Mouse (Mus musculus) CH12.LX (cell line): ENCODE data around the gene Dtx3. TPM values are rescaled to one million over a fixed set of nuclear protein-coding genes. Genes with fewer than 3 reads are reported as not detected.

Experiments used
- DNase-seq: peaks from one replicate; pipeline ENCODE4 v3.0.0-alpha.2; 2013; ENCODE audit errors: extremely low read depth
- H3K27ac ChIP-seq: 2 replicates; pipeline ENCODE4 v1.5.1; 2012; ENCODE audit warnings: low read depth, mild to moderate bottlenecking, control low read depth, moderate library complexity; ENCODE audit not compliant: insufficient read depth
- H3K27me3 ChIP-seq: replicated peaks from 2 replicates; pipeline ENCODE3; 2012; ENCODE audit warnings: inconsistent platforms
- H3K36me3 ChIP-seq, 2 experiments: replicated peaks in 1 of 2; 2 replicates each; pipeline versions ENCODE3 to v1.6.1; 2012; ENCODE audit warnings: inconsistent platforms in 1 of 2, low read length in 1 of 2, mild to moderate bottlenecking in 1 of 2, mixed read lengths in 1 of 2, moderate library complexity in 1 of 2; ENCODE audit not compliant: control insufficient read depth in 1 of 2, insufficient read depth in 1 of 2
- H3K4me1 ChIP-seq, 2 experiments: 2 replicates each; pipeline ENCODE4 v1.6.1; 2012; ENCODE audit warnings: inconsistent platforms in 1 of 2, moderate library complexity in 1 of 2; ENCODE audit not compliant: insufficient read depth in 2 of 2, control insufficient read depth in 1 of 2
- H3K4me2 ChIP-seq: 2 replicates; pipeline ENCODE4 v1.6.1; 2012; ENCODE audit warnings: low read depth, mild to moderate bottlenecking, control low read depth; ENCODE audit not compliant: poor library complexity, insufficient read depth, severe bottlenecking
- H3K4me3 ChIP-seq, 3 experiments: fragments of 150-350 bp in 1 of 3; sonication (generic) in 1 of 3; replicated peaks in 1 of 3; 2 replicates each; pipeline versions ENCODE3 to v1.5.1; 2011 to 2012; ENCODE audit warnings: low read depth in 2 of 3, low read length in 2 of 3, mild to moderate bottlenecking in 2 of 3, moderate library complexity in 2 of 3, control low read depth in 1 of 3, improper control_type of control experiment in 1 of 3, inconsistent platforms in 1 of 3, mixed read lengths in 1 of 3; ENCODE audit not compliant: poor library complexity in 1 of 3
- H3K79me2 ChIP-seq: replicated peaks from 2 replicates; pipeline ENCODE4 v1.6.1; 2012; ENCODE audit warnings: mild to moderate bottlenecking, moderate library complexity; ENCODE audit not compliant: control insufficient read depth, poor library complexity, insufficient read depth, severe bottlenecking; ENCODE audit errors: extremely low read depth
- H3K9ac ChIP-seq: 2 replicates; pipeline ENCODE4 v1.6.1; 2012; ENCODE audit warnings: low read depth, mild to moderate bottlenecking, control low read depth, moderate library complexity; ENCODE audit not compliant: insufficient read depth
- H3K9me3 ChIP-seq: replicated peaks from 2 replicates; pipeline ENCODE3; 2012; ENCODE audit warnings: low read length, inconsistent platforms, mixed read lengths
- CHD2 ChIP-seq: IDR thresholded peaks from 2 replicates; pipeline ENCODE4 v1.6.1; 2011; ENCODE audit warnings: low read length, improper control_type of control experiment
- E2F4 ChIP-seq: IDR thresholded peaks from 2 replicates; pipeline ENCODE4 v1.6.1; 2011; ENCODE audit warnings: low read depth, low read length, improper control_type of control experiment; ENCODE audit not compliant: insufficient replicate concordance
- ELF1 ChIP-seq: IDR thresholded peaks from 2 replicates; pipeline ENCODE4 v1.6.1; 2014; ENCODE audit warnings: low read depth, mild to moderate bottlenecking, inconsistent platforms, low read length, improper control_type of control experiment
- HCFC1 ChIP-seq: IDR thresholded peaks from 2 replicates; pipeline ENCODE4 v1.6.1; 2012; ENCODE audit warnings: low read depth, mild to moderate bottlenecking, inconsistent platforms, low read length, improper control_type of control experiment
- JUND ChIP-seq: conservative IDR thresholded peaks from 2 replicates; pipeline ENCODE4 v1.6.1; 2011; ENCODE audit warnings: low read depth, low read length, improper control_type of control experiment
- KAT2A ChIP-seq: IDR thresholded peaks from 2 replicates; pipeline ENCODE4 v1.6.1; 2012; ENCODE audit warnings: low read length, improper control_type of control experiment, inconsistent platforms; ENCODE audit not compliant: insufficient replicate concordance
- MAFK ChIP-seq: IDR thresholded peaks from 2 replicates; pipeline ENCODE4 v1.6.1; 2011; ENCODE audit warnings: low read length, improper control_type of control experiment; ENCODE audit not compliant: insufficient replicate concordance
- MAZ ChIP-seq: IDR thresholded peaks from 2 replicates; pipeline ENCODE4 v1.6.1; 2012; ENCODE audit warnings: low read depth, mild to moderate bottlenecking, inconsistent platforms, low read length, improper control_type of control experiment, moderate library complexity
- MXI1 ChIP-seq: IDR thresholded peaks from 2 replicates; pipeline ENCODE4 v1.6.1; 2011; ENCODE audit warnings: mild to moderate bottlenecking, low read depth, low read length, improper control_type of control experiment
- NELFE ChIP-seq: IDR thresholded peaks from 2 replicates; pipeline ENCODE4 v1.6.1; 2011; ENCODE audit warnings: low read depth, low read length, improper control_type of control experiment
- PAX5 ChIP-seq: IDR thresholded peaks from 2 replicates; pipeline ENCODE4 v1.6.1; 2012; ENCODE audit warnings: low read length, inconsistent platforms, mixed read lengths
- POLR2A ChIP-seq: IDR thresholded peaks from 2 replicates; pipeline ENCODE4 v1.6.1; 2011; ENCODE audit warnings: low read depth, mild to moderate bottlenecking, improper control_type of control experiment, low read length
- SIN3A ChIP-seq: IDR thresholded peaks from 2 replicates; pipeline ENCODE4 v1.6.1; 2012; ENCODE audit warnings: low read length, improper control_type of control experiment, inconsistent platforms
- TBP ChIP-seq: conservative IDR thresholded peaks from 2 replicates; pipeline ENCODE4 v1.6.1; 2011; ENCODE audit warnings: low read depth, low read length, improper control_type of control experiment
- TCF12 ChIP-seq: IDR thresholded peaks from 2 replicates; pipeline ENCODE4 v1.6.1; 2014; ENCODE audit warnings: low read depth, mild to moderate bottlenecking, inconsistent platforms, low read length, improper control_type of control experiment
- UBTF ChIP-seq: IDR thresholded peaks from 2 replicates; pipeline ENCODE4 v1.6.1; 2012; ENCODE audit warnings: low read depth, mild to moderate bottlenecking, inconsistent platforms, low read length, improper control_type of control experiment, moderate library complexity
- USF1 ChIP-seq: IDR thresholded peaks from 2 replicates; pipeline ENCODE4 v1.6.1; 2014; ENCODE audit warnings: low read depth, mild to moderate bottlenecking, inconsistent platforms, low read length, improper control_type of control experiment
- ZMIZ1 ChIP-seq: IDR thresholded peaks from 2 replicates; pipeline ENCODE4 v1.6.1; 2012; ENCODE audit warnings: low read depth, mild to moderate bottlenecking, inconsistent platforms, low read length, improper control_type of control experiment
- ZNF384 ChIP-seq: IDR thresholded peaks from 2 replicates; pipeline ENCODE4 v1.6.1; 2012; ENCODE audit warnings: low read depth, low read length, improper control_type of control experiment, inconsistent platforms
- dilution Hi-C: fragments of 300-500 bp; cut with MboI; formaldehyde crosslinking; loops from 2 replicates; pipeline ENCODE4 v1.14.3; 2020; ENCODE audit warnings: low sequenced_read_pairs; ENCODE audit not compliant: extremely low pct_unique_long_range_greater_than_20kb, extremely low pct_ligation_motif_present
- in situ Hi-C: fragments of 300-500 bp; cut with MboI; formaldehyde crosslinking; loops from 3 replicates; pipeline ENCODE4 v1.14.3; 2019; ENCODE audit warnings: low sequenced_read_pairs, low pct_ligation_motif_present, low pct_unique_long_range_greater_than_20kb, mixed read lengths
- polyA plus RNA-seq: library from polyadenylated mRNA; unstranded; fragments of >175 nt; gene quantifications from 2 replicates; pipeline ENCODE4 v1.2.1, GENCODE M21; 2012; ENCODE audit warnings: low read depth; ENCODE audit not compliant: insufficient read length
- total RNA-seq, 2 experiments: library from RNA; depleted of rRNA; stranded (reverse); fragments of 300-350 nt in 1 of 2; fragments of >200 nt in 1 of 2; gene quantifications; 2 replicates each; pipeline ENCODE4 v1.2.3; 2012 to 2014

The Dtx3 gene
- total and polyA plus RNA-seq, 3 experiments, result 18.9 to 51.2 (median 27.6) TPM

- Histone ChIP-seq H3K79me2 (no peaks in the 10 kb centered on the region), H3K27ac (no peak overlapping the region), H3K4me3 (peak overlapping the region; percentile 60 to 76 (median 68)), H3K9ac (peak overlapping the region; percentile 79), H3K27me3 (no peaks in the 10 kb centered on the region), H3K9me3 (peaks cover 7% of the 10 kb centered on the region), H3K4me1 (peaks cover 0 to 25% of the 10 kb centered on the region in 2 experiments; a peak in 1 of 4 replicates), H3K36me3 (peaks cover 18 to 58% of the 10 kb centered on the region in 2 experiments), H3K4me2 (peak overlapping the region; percentile 79)
- DNase-seq, result peak; percentile 47
- in situ Hi-C loops, result no loop called here
- dilution Hi-C loops, result no loop called here
- no peak for TF ChIP-seq E2F4
- no peak for TF ChIP-seq UBTF
- TF ChIP-seq TCF12, result peak; percentile 49; the same call in 1 of the 2 replicates
- peak; percentile 72 for TF ChIP-seq POLR2A
- TF ChIP-seq MXI1, result peak; percentile 51; the same call in 1 of the 2 replicates
- TF ChIP-seq TBP, result no peak
- TF ChIP-seq ZMIZ1, result peak; percentile 55; the same call in 1 of the 2 replicates
- TF ChIP-seq ELF1, result 0 out of 2 replicates have a peak, but pooled peaks have one; percentile 26
- no peak for TF ChIP-seq ZNF384
- peak; percentile 77; the same call in 1 of the 2 replicates for TF ChIP-seq NELFE
- no peak for TF ChIP-seq PAX5
- no peak for TF ChIP-seq KAT2A
- peak; percentile 81; the same call in 1 of the 2 replicates for TF ChIP-seq SIN3A
- peak; percentile 61 for TF ChIP-seq CHD2
- no peak for TF ChIP-seq JUND
- no peak for TF ChIP-seq MAFK
- peak; percentile 24; the same call in 1 of the 2 replicates for TF ChIP-seq HCFC1
- TF ChIP-seq USF1, result no peak
- peak; percentile 41; the same call in 1 of the 2 replicates for TF ChIP-seq MAZ
- TF ChIP-seq, all 38 proteins: peak for 10
Measured at GRCm38 (mm10) chr10:127188465-127189115, 6.9 kb downstream of the Dtx3 start.

GRCm38 (mm10) chr10:127188079-127188453, 7.5 kb downstream of the Dtx3 start:
- DNase-seq, result no peak
- H3K4me3 ChIP-seq, result peak overlapping the region; percentile 45 to 76 (median 68)
- peak overlapping the region; percentile 79 for H3K4me2 ChIP-seq

More at GRCm38 (mm10) chr10:127188079-127188453, 7.5 kb downstream of the Dtx3 start:
- Histone ChIP-seq H3K4me1 (peaks cover 0 to 20% of the 10 kb centered on the region in 2 experiments; a peak in 1 of 4 replicates), H3K9me3 (peaks cover 7% of the 10 kb centered on the region), H3K27me3 (no peaks in the 10 kb centered on the region), H3K36me3 (peaks cover 18 to 60% of the 10 kb centered on the region in 2 experiments), H3K79me2 (no peaks in the 10 kb centered on the region), H3K9ac (peak overlapping the region; percentile 79), H3K27ac (no peak overlapping the region)
- no peak for TF ChIP-seq TCF12
- in situ Hi-C loops, result no loop called here
- dilution Hi-C loops, result no loop called here
